Mouse (Mus musculus): Measurements from ENCODE around the gene Lpp. TPM values are rescaled to one million over a fixed set of nuclear protein-coding genes. Genes with fewer than 3 reads are reported as not detected.

Gene Lpp
- polyA plus RNA-seq, 1 experiment from 2014 or later, result 9.6 TPM

- DNase-seq (no peak), ATAC-seq (ENCODE audit: low FRiP score, low TSS enrichment) (no peak)
- Histone ChIP-seq H3K9me3 (ENCODE audit: control insufficient read depth, low read length) (no peaks in the 10 kb centered on the region), H3K27me3 (ENCODE audit: control insufficient read depth, insufficient read depth, low read length) (no peaks in the 10 kb centered on the region), H3K4me3 (replicated peaks; ENCODE audit: low read depth, low read length) (no peak overlapping the region), H3K4me1 (ENCODE audit: control insufficient read depth, insufficient read depth, low read length) (no peaks in the 10 kb centered on the region), H3K9ac (replicated peaks; ENCODE audit: low read length) (no peak overlapping the region), H3K4me2 (ENCODE audit: low read length) (no peak overlapping the region), H3K36me3 (ENCODE audit: control insufficient read depth, insufficient read depth, low read length) (no peaks in the 10 kb centered on the region), H3K27ac (replicated peaks; ENCODE audit: low read depth, low read length) (no peak overlapping the region)
- 80% methylated on average over 2 of the region's 2 CpGs for WGBS
These were observed 373.3 kb downstream of the Lpp start for GRCm38 (mm10) chr16:24766596-24766995.

GRCm38 (mm10) chr16:24777053-24777452 lies 383.7 kb downstream of the Lpp start:
- DNase-seq, result no peak
- Histone ChIP-seq H3K27me3 (ENCODE audit: control insufficient read depth, insufficient read depth, low read length) (no peaks in the 10 kb centered on the region), H3K4me3 (replicated peaks; ENCODE audit: low read depth, low read length) (no peak overlapping the region), H3K4me1 (ENCODE audit: control insufficient read depth, insufficient read depth, low read length) (peaks cover 10% of the 10 kb centered on the region; the same call in 1 of the 2 replicates), H3K4me2 (ENCODE audit: low read length) (no peak overlapping the region), H3K9ac (replicated peaks; ENCODE audit: low read length) (no peak overlapping the region), H3K36me3 (ENCODE audit: control insufficient read depth, insufficient read depth, low read length) (no peaks in the 10 kb centered on the region), H3K27ac (replicated peaks; ENCODE audit: low read depth, low read length) (no peak overlapping the region), H3K9me3 (ENCODE audit: control insufficient read depth, low read length) (no peaks in the 10 kb centered on the region)
- no peak for ATAC-seq (ENCODE audit: low FRiP score, low TSS enrichment)
- whole genome bisulfite sequencing, result 87% methylated on average over 2 of the region's 2 CpGs

DNA sequence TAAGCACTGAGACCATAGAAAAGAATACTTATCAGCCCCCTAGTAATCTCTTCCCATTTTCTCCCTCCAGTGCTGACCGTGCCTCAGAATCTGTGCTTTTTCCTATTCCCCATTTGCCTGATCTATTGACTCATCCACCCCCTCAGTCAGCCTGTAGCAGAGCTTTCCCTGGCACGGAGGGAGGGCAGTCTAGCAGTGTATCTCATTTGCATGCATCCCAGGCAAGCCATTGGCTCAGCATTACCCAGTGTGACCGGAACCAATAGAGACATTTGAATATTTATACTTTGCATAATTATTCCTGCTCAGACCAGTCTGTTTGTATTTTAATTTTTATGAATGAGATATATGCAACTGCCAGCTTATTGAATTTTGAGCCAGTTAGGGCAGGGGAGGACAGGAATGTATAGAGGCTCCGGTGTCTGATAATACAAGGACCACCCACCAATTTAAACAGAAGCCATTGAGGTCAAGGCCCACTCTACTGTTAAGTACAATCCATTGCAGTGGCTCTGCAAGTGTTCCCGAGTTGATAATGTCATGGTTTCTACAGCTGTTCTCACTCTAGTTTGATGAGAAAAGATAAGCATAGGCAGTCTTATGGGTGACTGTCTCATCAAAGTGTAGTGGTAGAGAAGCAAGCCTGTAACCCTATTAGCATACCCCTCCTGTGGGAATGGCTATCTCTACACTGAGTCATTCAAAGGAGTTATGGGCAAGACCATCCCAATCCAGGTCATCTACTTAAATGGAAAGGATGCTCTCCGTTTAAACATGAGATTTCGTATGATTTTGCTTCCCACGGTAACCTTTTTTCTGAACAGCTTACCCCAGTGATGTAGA lies 385.3 kb downstream of the Lpp start:
- H3K4me3 ChIP-seq (replicated peaks; ENCODE audit: low read depth, low read length), result no peak overlapping the region
- peak; percentile 92 for ATAC-seq (ENCODE audit: low FRiP score, low TSS enrichment)
- H3K9ac ChIP-seq (replicated peaks; ENCODE audit: low read length), result no peak overlapping the region
- H3K27ac ChIP-seq (replicated peaks; ENCODE audit: low read depth, low read length), result no peak overlapping the region
- no peaks in the 10 kb centered on the region for H3K27me3 ChIP-seq (ENCODE audit: control insufficient read depth, insufficient read depth, low read length)
- 53% methylated on average over 8 of the region's 8 CpGs for WGBS
- H3K9me3 ChIP-seq (ENCODE audit: control insufficient read depth, low read length), result no peaks in the 10 kb centered on the region
- H3K4me2 ChIP-seq (ENCODE audit: low read length), result no peak overlapping the region
- peak; percentile 70 for DNase-seq
- H3K36me3 ChIP-seq (ENCODE audit: control insufficient read depth, insufficient read depth, low read length), result no peaks in the 10 kb centered on the region
- peaks cover 10% of the 10 kb centered on the region; the same call in 1 of the 2 replicates for H3K4me1 ChIP-seq (ENCODE audit: control insufficient read depth, insufficient read depth, low read length)

DNA sequence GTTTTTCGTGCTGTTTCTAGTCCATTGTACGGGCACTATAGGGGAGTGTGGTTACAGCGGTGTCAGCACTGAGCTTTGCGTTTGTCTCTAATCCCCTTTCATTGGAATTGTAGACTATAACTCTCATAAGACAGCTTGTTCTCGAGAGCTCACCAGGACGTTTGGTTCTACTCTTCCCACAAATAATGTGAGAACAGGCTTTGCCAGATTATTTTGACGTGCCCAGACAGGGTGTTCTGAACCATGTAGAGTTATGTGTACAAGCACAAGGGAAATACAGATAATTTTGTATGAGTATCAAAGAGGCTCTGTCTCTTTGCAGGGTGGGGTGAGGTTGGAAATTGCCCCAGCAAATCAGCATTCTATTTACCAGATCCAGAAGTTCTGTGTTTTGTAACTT lies 387.2 kb downstream of the Lpp start:
- H3K4me1 ChIP-seq (ENCODE audit: control insufficient read depth, insufficient read depth, low read length), result peaks cover 10% of the 10 kb centered on the region; the same call in 1 of the 2 replicates
- H3K27me3 ChIP-seq (ENCODE audit: control insufficient read depth, insufficient read depth, low read length), result no peaks in the 10 kb centered on the region
- H3K27ac ChIP-seq (replicated peaks; ENCODE audit: low read depth, low read length), result no peak overlapping the region
- no peak overlapping the region for H3K4me3 ChIP-seq (replicated peaks; ENCODE audit: low read depth, low read length)
- DNase-seq (no peak), ATAC-seq (ENCODE audit: low FRiP score, low TSS enrichment) (no peak)
- H3K9ac ChIP-seq (replicated peaks; ENCODE audit: low read length), result no peak overlapping the region
- no peaks in the 10 kb centered on the region for H3K9me3 ChIP-seq (ENCODE audit: control insufficient read depth, low read length)
- H3K36me3 ChIP-seq (ENCODE audit: control insufficient read depth, insufficient read depth, low read length), result no peaks in the 10 kb centered on the region
- H3K4me2 ChIP-seq (ENCODE audit: low read length), result no peak overlapping the region
- 54% methylated on average over 7 of the region's 7 CpGs for WGBS

DNA sequence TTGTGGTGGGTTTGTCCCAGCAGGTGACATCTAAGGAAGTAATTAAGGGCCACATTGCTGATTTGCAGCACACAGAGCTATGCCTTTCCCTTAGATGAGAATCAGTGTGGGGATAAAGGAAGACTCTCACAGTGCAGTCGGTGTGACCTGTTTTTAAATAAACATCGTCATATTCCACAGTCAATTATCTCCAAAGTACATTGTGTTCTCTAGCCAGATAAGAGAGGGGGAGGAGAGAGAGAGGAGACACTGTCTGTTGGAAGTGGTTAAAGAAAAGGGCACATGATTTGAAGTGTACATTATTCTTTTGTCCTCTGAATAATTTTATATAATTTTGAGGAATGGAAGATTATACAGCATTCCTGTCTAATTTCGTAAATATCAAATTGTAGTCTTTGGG lies 388.6 kb downstream of the Lpp start:
- WGBS, result 83% methylated on average over 3 of the region's 3 CpGs
- H3K27me3 ChIP-seq (ENCODE audit: control insufficient read depth, insufficient read depth, low read length), result no peaks in the 10 kb centered on the region

GRCm38 (mm10) chr16:24785651-24786050 lies 392.3 kb downstream of the Lpp start:
- WGBS, result 88% methylated on average over 1 of the region's 1 CpGs
- no peak overlapping the region for H3K4me3 ChIP-seq (replicated peaks; ENCODE audit: low read depth, low read length)
- DNase-seq, result no peak
- no peaks in the 10 kb centered on the region for H3K27me3 ChIP-seq (ENCODE audit: control insufficient read depth, insufficient read depth, low read length)
- H3K27ac ChIP-seq (replicated peaks; ENCODE audit: low read depth, low read length), result no peak overlapping the region
- no peaks in the 10 kb centered on the region for H3K4me1 ChIP-seq (ENCODE audit: control insufficient read depth, insufficient read depth, low read length)
- ATAC-seq (ENCODE audit: low FRiP score, low TSS enrichment), result no peak
- H3K9ac ChIP-seq (replicated peaks; ENCODE audit: low read length), result no peak overlapping the region
- no peaks in the 10 kb centered on the region for H3K36me3 ChIP-seq (ENCODE audit: control insufficient read depth, insufficient read depth, low read length)
- no peaks in the 10 kb centered on the region for H3K9me3 ChIP-seq (ENCODE audit: control insufficient read depth, low read length)
- H3K4me2 ChIP-seq (ENCODE audit: low read length), result no peak overlapping the region

More for the DNA sequence above, 388.6 kb downstream of the Lpp start:
- Histone ChIP-seq H3K4me3 (replicated peaks; ENCODE audit: low read depth, low read length) (no peak overlapping the region), H3K4me2 (ENCODE audit: low read length) (no peak overlapping the region), H3K4me1 (ENCODE audit: control insufficient read depth, insufficient read depth, low read length) (peaks cover 10% of the 10 kb centered on the region; the same call in 1 of the 2 replicates), H3K27ac (replicated peaks; ENCODE audit: low read depth, low read length) (no peak overlapping the region), H3K9me3 (ENCODE audit: control insufficient read depth, low read length) (no peaks in the 10 kb centered on the region), H3K9ac (replicated peaks; ENCODE audit: low read length) (no peak overlapping the region), H3K36me3 (ENCODE audit: control insufficient read depth, insufficient read depth, low read length) (no peaks in the 10 kb centered on the region)
- no peak for ATAC-seq (ENCODE audit: low FRiP score, low TSS enrichment)
- no peak for DNase-seq

DNA sequence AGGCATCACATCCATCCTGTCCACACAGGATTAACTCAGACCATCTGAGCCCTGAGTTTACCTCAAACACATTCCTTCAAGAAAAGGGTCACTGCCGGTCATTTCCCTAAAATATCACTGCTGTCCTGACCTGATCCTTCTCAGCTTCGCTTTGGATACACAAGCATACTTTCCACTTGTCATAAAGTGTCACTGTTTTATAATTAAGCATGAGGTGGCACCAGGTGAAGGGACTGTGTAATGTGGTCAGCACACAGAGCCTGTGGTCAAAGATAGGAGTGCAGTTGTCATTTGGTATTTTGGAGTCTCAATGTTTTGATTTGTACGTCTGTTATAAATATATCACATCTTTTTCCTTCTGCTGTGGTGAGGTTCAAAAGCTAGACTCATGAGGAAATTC lies 395.7 kb downstream of the Lpp start:
- WGBS, result 91% methylated on average over 3 of the region's 3 CpGs
- H3K4me1 ChIP-seq (ENCODE audit: control insufficient read depth, insufficient read depth, low read length), result no peaks in the 10 kb centered on the region
- H3K4me3 ChIP-seq (replicated peaks; ENCODE audit: low read depth, low read length), result no peak overlapping the region
- H3K9me3 ChIP-seq (ENCODE audit: control insufficient read depth, low read length), result no peaks in the 10 kb centered on the region
- H3K27me3 ChIP-seq (ENCODE audit: control insufficient read depth, insufficient read depth, low read length), result no peaks in the 10 kb centered on the region
- no peak overlapping the region for H3K27ac ChIP-seq (replicated peaks; ENCODE audit: low read depth, low read length)
- H3K36me3 ChIP-seq (ENCODE audit: control insufficient read depth, insufficient read depth, low read length), result no peaks in the 10 kb centered on the region
- no peak overlapping the region for H3K9ac ChIP-seq (replicated peaks; ENCODE audit: low read length)
- no peak for ATAC-seq (ENCODE audit: low FRiP score, low TSS enrichment)
- no peak overlapping the region for H3K4me2 ChIP-seq (ENCODE audit: low read length)
- DNase-seq, result no peak

DNA sequence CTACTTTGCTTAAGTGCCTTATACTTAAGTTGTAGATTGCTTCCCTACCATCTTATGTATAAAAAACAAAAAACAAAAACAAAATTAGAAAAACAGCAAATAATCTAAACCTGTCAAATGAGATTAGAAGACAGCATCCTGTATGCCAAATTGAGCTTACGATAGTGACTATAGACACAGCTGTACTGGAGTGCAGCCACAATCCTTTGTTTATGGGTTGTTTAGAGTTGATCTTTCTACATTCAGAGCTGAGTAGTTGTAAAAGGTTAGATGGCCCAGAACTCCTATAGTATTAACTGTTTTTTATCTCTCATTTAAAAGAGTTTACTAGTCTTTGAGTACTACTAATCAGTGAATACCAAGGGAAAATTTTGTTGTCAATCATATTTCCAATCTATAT lies 398.1 kb downstream of the Lpp start:
- H3K4me1 ChIP-seq (ENCODE audit: control insufficient read depth, insufficient read depth, low read length), result no peaks in the 10 kb centered on the region
- no peak overlapping the region for H3K27ac ChIP-seq (replicated peaks; ENCODE audit: low read depth, low read length)
- H3K4me3 ChIP-seq (replicated peaks; ENCODE audit: low read depth, low read length), result no peak overlapping the region
- 92% methylated on average over 1 of the region's 1 CpGs for WGBS
- H3K4me2 ChIP-seq (ENCODE audit: low read length), result no peak overlapping the region
- ATAC-seq (ENCODE audit: low FRiP score, low TSS enrichment), result no peak
- no peaks in the 10 kb centered on the region for H3K36me3 ChIP-seq (ENCODE audit: control insufficient read depth, insufficient read depth, low read length)
- H3K9ac ChIP-seq (replicated peaks; ENCODE audit: low read length), result no peak overlapping the region
- no peaks in the 10 kb centered on the region for H3K27me3 ChIP-seq (ENCODE audit: control insufficient read depth, insufficient read depth, low read length)
- H3K9me3 ChIP-seq (ENCODE audit: control insufficient read depth, low read length), result no peaks in the 10 kb centered on the region
- DNase-seq, result no peak

- Histone ChIP-seq H3K4me2 (ENCODE audit: low read length) (no peak overlapping the region), H3K9me3 (ENCODE audit: control insufficient read depth, low read length) (no peaks in the 10 kb centered on the region)
These were observed 398.7 kb downstream of the Lpp start for GRCm38 (mm10) chr16:24791984-24792383.

More at GRCm38 (mm10) chr16:24791984-24792383, 398.7 kb downstream of the Lpp start:
- H3K9ac ChIP-seq (replicated peaks; ENCODE audit: low read length), result no peak overlapping the region
- no peak overlapping the region for H3K4me3 ChIP-seq (replicated peaks; ENCODE audit: low read depth, low read length)
- no peaks in the 10 kb centered on the region for H3K27me3 ChIP-seq (ENCODE audit: control insufficient read depth, insufficient read depth, low read length)
- H3K36me3 ChIP-seq (ENCODE audit: control insufficient read depth, insufficient read depth, low read length), result no peaks in the 10 kb centered on the region
- DNase-seq, result no peak
- ATAC-seq (ENCODE audit: low FRiP score, low TSS enrichment), result no peak
- H3K27ac ChIP-seq (replicated peaks; ENCODE audit: low read depth, low read length), result no peak overlapping the region
- WGBS, result 90% methylated on average over 4 of the region's 4 CpGs
- no peaks in the 10 kb centered on the region for H3K4me1 ChIP-seq (ENCODE audit: control insufficient read depth, insufficient read depth, low read length)
